Mouse (Mus musculus) cerebellum, adult 9-11 months (tissue): ENCODE data around the gene Fuom.
"Not testable (repeated sequence)": the region's sequence is repeated elsewhere in the genome, so short reads cannot be mapped to it uniquely, and the experiment has no call there.

Source experiments
- DNase-seq: peaks from one replicate; pipeline ENCODE4 v3.0.0; 2022

Fuom gene

GRCm38 (mm10) chr7:140101993-140102860 lies at the start of gene Fuom:
Gene Fuom (minus strand): TSS chr7:140102441.
- DNase-seq = peak; percentile 91

- DNase-seq = no peak
These were observed 42.3 kb upstream of the Fuom start for GRCm38 (mm10) chr7:140144550-140144949.

- DNase-seq = peak; percentile 75
These were observed 39.1 kb upstream of the Fuom start for GRCm38 (mm10) chr7:140141350-140141749.

DNA sequence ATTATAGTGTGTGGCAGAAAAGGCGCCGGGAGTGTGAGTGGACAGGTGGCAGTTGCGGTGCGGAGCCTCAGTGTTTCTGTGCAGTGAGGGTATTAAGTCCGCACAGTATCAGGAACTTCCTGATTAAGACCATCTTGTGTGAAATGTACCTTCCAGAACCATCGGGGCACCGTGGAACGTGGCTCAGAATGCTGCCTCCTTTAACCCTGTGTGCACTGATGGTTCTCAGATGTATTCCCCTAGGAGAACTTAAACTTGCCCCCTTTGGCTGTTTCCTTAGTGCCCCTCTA lies 35.7 kb upstream of the Fuom start:
- no peak for DNase-seq

DNA sequence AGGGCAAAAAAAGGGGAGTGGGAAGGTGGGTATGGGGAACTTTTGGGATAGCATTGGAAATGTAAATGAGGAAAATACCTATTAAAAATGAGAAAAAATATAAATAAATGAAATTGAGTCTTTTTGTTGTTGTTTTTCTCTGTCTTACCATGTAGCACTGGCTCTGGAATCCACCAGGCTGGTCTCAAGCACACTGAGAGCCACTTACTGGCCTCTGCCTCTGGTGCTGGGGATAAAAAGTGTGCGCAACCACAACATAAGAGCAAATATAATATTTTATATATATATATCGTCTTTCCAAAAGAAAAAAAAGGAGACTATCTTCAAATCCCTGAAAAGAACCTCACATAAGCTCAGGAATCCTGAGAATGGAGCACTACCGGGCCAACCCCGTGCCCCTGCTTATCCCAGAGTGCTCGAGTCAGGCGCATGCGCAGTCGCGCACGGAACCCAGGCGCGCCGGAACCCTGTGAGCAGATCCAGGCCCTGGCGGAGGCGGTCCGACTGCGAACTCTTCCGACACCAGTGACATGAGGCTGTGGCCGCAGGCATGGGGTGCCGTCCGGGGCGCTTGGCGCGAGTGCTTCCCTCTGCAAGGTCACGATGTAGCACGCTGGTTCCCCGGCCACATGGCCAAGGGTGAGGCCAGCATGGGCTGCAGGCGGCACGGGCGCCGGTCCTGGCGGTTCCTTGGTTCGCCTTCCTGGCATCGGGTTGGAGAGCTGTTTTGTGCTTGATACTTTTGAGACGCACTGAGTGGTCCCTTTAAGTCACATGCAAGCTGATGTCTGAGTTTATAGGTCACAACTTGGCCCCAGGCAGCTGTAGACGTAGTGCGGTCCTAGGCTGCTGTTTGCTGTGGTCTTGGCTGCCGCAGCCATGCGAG lies 35.1 kb upstream of the Fuom start, which contains the start of gene Mtg1:
Gene Mtg1, plus strand, starts transcription at position 430 of the 886 bp plus-strand sequence.
- peak; percentile 96 for DNase-seq

- DNase-seq = no peak
These were observed 33.0 kb upstream of the Fuom start for GRCm38 (mm10) chr7:140135106-140135770.

GRCm38 (mm10) chr7:140134033-140134432 lies 31.8 kb upstream of the Fuom start:
- DNase-seq = not testable (repeated sequence)

GRCm38 (mm10) chr7:140132184-140132583 lies 29.9 kb upstream of the Fuom start:
- not testable (repeated sequence) for DNase-seq

DNA sequence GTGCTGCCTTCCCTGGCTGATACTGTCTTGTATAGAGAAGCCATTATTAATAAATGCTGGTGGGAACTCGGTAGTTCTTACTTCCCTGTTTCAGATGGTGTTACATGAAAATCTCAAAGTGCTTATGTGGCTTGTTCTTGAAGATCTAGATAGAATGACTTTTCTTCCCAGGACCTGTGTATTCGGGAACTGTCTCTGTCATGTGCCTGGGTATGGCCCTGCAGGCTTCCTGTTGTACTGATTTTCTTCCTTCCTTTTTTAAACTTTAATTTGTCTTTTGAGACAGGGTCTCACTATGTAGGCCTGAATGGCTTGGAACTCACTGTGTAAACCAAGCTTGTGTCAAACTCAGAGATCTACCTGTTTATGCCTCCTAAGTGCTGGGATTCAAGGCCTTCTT lies 25.7 kb upstream of the Fuom start:
- DNase-seq = no peak

GRCm38 (mm10) chr7:140126934-140127333 lies 24.7 kb upstream of the Fuom start:
- no peak for DNase-seq

DNA sequence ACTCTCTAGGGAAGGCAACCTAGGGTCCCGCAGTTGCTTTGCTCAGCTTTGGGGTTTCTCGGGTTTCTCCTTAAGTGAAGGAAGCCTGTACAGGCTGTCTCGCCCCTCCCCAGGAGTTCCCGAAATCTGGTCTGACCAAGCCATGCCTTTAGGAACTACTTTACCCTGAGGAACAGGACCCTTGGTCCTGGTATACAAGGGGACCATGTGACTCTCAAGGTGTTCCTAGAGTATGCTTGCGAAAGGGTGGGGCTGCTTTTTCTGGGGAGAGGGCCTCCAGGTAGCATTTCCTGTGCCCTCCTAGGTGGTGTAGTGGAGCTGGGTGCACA lies 23.7 kb upstream of the Fuom start:
- no peak for DNase-seq

DNA sequence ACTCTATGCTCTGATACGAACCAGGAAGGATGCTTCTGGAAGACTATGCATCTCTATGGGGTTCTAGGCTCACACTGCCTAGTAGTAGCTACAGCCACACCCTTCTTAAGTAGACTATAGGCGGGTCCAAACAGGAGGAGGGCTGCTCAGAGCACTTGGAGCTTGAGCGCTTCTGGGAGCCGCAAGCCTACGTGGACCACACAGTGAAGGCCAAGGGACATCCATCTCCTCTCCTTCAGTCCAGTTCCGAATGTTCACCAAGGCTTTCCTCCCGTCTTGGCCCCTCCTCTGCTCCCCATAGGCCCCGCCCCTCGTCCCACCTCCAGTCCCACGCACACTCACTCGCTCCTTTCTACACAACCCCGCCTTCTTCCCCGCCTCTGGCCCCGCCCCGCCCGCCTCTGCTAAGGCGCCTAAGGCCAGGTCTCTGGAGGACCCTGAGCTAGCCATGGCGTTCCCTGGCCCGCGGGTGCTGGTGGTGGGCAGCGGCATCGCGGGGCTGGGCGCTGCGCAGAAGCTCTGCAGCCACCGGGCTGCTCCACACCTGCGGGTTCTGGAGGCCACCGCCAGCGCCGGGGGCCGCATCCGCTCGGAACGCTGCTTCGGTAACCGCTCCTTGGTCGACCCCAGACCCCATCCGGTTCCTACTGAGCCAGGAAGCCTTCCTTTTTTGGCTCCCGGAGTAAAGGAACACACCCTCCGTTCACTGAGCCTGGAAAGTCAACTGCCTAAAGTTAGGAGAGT lies 23.2 kb upstream of the Fuom start:
- peak; percentile 95 for DNase-seq

DNA sequence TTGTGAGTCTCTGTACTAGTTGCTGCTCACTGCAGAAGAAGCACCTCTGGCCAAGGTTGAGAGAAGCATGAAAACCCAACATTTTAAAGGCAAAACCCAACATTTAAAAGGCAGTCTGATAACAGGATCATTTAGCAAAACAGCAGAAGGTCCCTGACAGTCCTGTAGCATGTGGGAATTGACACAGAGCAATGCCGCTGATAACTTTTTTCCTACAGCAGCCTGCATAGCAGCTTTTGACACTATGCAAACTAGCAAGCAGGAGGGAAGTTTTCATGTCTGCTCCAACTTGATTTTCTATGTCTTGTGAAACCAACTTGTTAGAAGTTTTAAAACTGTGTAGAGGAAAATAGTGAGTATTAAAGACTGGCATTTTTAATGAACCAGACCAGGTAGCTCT lies 22.1 kb upstream of the Fuom start:
- no peak for DNase-seq

GRCm38 (mm10) chr7:140122765-140123164 lies 20.5 kb upstream of the Fuom start:
- DNase-seq = no peak

- DNase-seq = no peak
These were observed 19.2 kb upstream of the Fuom start for GRCm38 (mm10) chr7:140121338-140121910.

DNA sequence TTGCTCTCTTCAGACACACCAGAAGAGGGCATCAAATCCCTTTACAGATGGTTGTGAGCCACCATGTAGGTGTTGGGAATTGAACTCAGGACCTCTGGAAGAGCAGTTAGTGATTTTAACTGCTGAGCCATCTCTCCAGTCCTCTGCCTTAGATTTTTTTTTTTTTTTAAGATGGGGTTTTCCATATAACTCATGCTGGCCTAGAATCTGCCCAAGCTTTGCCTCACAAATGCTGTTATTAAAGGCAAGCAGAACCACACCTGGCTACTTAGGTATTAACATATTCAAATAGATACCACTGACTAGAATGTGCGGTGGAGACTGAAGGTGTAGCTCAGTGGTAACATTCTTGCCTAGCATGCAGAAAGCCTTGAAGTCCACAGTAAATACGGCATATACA lies 18.2 kb upstream of the Fuom start:
- DNase-seq = no peak

DNA sequence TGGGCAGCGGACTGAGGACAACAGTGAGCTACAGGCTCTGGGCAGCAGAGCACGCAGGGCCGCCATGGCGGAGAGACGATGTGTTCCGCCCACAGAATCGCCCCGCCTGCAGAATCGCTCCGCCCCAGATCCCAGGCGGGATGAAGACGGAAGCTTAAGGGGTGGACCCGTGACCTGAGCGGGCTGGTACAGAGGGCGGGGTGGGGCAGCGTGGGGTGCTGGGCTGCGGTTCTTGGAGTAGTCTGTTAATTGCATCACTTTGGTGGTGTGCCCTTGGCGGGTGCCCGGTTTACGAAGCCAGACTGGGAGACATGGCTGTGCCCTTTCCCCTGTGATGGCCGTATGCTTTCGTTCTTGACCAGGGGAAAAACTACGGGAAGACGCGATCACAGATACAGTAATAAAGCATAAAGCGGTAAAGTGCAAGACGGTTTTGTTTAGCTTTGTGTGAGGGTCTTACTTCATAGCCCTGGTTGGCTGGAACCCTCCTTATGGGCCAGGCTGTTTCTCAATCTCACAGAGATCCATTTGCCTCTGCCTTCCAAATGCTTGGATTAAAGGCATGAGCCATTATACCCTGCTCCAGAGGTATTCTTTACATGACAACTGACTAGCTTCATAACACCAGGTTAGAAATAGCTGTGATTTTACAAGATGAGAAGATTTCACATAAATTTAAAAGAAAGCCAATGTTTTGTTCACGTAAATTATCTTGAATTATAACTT lies 14.3 kb upstream of the Fuom start, which contains the start of gene Echs1:
Gene Echs1, minus strand, starts transcription at position 148 of the 726 bp plus-strand sequence.
- DNase-seq = peak; percentile 91

- no peak for DNase-seq
These were observed 13.5 kb upstream of the Fuom start, which contains the start of gene Paox for GRCm38 (mm10) chr7:140115583-140116328. Gene Paox (plus strand): TSS chr7:140115799.

GRCm38 (mm10) chr7:140111943-140112342 lies 9.7 kb upstream of the Fuom start:
- DNase-seq = no peak

GRCm38 (mm10) chr7:140104009-140104408 lies 1.8 kb upstream of the Fuom start:
- no peak for DNase-seq

- peak; percentile 52 for DNase-seq
These were observed 743 bp downstream of the Fuom start for GRCm38 (mm10) chr7:140101498-140101897.
